In genomic region chr17:56836336-56836735, GRCm38 (mm10) we compare ENCODE assay signal across 1 mouse cellular context.
TF ChIP-seq lines count a peak whose summit lies in the region.

No protein-coding gene starts in this region.

TF ChIP-seq in MEL, 35 proteins besides CTCF, POLR2A, EP300 and RAD21:
- TF ChIP-seq TBP (IDR thresholded peaks at IDR 0.05; ENCODE audit: low read depth, low read length) (no peak), MAFK (IDR thresholded peaks at IDR 0.05; ENCODE audit: borderline replicate concordance, low read depth, low read length) (no peak), MAZ (IDR thresholded peaks at IDR 0.05; ENCODE audit: low read depth, low read length) (no peak), RCOR1 (IDR thresholded peaks at IDR 0.05; ENCODE audit: low read depth, low read length) (no peak), GATA1 (IDR thresholded peaks at IDR 0.05; ENCODE audit: low read depth, low read length) (peak; percentile 41; the same call in 1 of the 2 replicates)
